Mouse (Mus musculus): ENCODE data around the gene Olfr921.

Olfr921 gene

DNA sequence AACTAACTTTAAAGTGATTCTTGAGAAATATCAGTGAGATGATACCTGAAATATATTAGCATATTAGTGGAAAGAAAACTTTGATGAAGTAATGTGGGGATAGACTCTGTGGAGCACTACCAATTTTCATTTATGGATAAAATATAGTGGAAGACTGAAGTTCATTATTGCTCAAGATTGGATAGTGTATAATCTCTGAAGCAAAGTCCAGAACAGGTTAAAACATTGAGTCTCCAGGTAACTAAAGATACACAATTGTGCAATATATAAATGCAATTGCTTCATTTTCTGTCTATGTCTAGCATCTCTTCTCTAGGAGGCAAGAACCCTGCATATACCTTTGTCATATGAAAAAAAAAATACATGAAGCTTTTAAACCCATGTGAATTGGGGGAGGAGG is at the start of gene Olfr921:
Olfr921 (plus strand) TSS at position 301 of the 400 bp plus-strand sequence.
- in situ Hi-C loops (cut with MboI): no loop called here

GRCm38 (mm10) chr9:38724044-38724443 is 48.8 kb upstream of the Olfr921 start:
- in situ Hi-C loops (cut with MboI): no loop called here

DNA sequence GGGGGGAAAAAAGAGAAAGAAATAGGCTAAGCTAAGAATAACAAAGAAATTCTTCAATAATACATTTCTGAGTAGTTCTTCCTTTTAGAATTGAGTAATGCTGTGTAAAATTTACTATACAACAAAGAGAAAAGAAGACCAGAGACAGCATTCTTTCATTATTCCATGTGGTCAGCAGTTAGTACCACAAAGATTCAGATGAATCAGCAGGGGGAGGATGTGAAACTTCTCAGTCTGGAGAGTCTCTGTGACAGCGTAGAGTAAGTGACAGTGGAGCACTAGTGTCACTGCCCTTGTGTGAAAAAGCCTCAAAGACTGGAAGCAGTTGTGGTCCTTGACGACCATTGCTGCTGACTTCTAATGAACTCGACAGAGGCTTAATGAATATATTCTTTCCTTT is 44.6 kb upstream of the Olfr921 start:
- in situ Hi-C loops (cut with MboI): no loop called here

GRCm38 (mm10) chr9:38741408-38741807 is 31.5 kb upstream of the Olfr921 start:
- in situ Hi-C loops (cut with MboI): no loop called here

DNA sequence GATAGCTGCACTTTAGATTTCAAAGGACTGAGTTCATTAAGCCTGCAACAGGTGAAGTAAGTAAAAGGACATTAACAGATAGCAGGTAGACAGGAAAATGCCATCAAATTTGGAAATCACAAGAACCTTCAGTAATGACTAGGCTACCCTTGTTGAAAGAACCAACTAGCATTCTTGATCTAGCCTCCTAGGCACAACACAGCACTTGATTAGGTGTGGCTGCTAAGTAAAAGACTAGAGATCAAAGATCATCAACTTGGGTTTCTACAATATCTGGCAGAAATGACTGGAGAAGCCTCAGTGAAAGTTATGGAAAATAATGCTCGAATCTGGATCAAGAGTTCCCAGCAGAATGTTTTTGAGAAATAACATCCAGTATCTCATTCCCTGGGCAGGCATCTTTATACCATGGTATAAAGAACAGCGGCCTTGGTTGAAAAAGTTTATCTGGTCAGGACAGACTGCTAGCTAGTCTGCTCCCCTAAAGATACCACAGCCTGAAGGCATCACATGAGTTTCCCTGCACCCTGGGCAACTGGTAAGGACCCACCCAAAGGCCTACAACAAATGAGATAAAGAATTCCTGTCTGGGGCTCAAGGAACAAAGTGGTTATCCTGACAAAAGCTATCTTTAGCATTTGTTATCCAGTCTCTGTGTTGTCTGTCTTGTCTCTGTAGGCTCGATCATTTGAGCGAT is 28.1 kb upstream of the Olfr921 start:
- in situ Hi-C loops (cut with MboI): no loop called here

DNA sequence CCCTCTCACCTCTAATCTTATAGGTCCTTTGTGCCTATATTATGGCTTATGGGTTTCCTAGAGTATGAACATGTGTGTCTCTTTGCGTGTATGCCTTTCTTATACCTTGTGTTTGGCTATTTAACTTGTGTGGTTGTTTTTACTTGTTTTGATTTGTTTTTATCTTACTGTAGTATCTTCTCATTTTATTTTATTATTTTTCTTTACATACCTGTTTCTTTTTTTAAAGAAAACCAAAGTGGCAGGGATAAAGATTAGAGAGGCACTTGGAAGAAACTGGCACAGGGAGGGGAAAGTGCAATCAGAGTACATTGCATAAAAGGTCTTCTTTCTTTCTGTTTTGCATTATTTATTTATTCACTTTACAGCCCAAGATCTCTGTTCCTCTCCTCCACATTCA is 20.9 kb upstream of the Olfr921 start, which contains the start of gene Olfr920:
Olfr920 (plus strand) TSS at position 301 of the 400 bp plus-strand sequence.
- in situ Hi-C loops (cut with MboI): no loop called here

DNA sequence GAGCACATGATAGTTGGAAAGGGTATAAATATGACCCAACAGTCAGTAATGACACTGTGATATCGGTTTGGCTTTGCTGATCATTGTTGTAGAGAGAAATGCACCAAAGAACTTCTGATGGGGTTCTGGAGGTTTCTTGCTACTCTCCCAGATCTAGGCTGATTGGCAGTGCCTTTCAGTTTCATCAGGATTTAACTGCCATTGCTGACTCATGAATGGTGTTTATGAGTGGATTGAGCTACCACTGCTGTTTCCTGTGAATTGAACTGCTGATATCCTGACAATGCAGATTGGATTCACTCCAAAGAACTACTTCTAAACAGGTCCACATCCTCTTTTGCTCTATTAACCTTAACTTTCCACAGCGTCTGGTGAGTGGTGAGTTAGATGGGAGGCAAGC is 19.8 kb downstream of the Olfr921 start:
- in situ Hi-C loops (cut with MboI): no loop called here

DNA sequence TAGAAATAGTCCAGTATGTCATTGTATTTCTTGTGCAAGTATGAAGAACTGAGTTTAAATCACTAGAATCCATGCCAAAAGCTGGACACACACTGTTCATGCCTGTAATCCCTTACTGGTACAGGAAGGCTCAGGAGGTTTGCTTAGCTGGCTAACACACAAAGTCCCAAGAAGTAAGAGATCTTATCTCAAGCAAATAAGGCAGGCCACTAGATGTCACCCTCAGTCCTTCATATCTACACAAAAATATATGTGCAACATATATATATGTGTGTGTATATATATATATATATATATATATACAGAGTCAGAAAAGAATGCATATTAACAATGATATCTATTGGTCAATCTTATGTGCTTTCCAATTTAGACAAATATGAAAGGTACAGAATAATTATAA is 32.8 kb downstream of the Olfr921 start:
- in situ Hi-C loops (cut with MboI): no loop called here

GRCm38 (mm10) chr9:38814314-38814713 is 41.4 kb downstream of the Olfr921 start, which contains the start of gene Olfr922:
Olfr922 (plus strand) TSS chr9:38814614.
- in situ Hi-C loops (cut with MboI): no loop called here

GRCm38 (mm10) chr9:38815458-38815986 is 42.7 kb downstream of the Olfr921 start:
- in situ Hi-C loops (cut with MboI): no loop called here

GRCm38 (mm10) chr9:38826245-38826644 is 53.4 kb downstream of the Olfr921 start, which contains the start of gene Olfr923:
Olfr923 (plus strand) TSS chr9:38826545.
- in situ Hi-C loops (cut with MboI): no loop called here

Data from mature B cell (primary cell).